Mouse (Mus musculus): ENCODE data around the gene Rab3ip. TPM values are rescaled to one million over a fixed set of nuclear protein-coding genes. Genes with fewer than 3 reads are reported as not detected.
A peak's percentile ranks its signal among the peaks of the same experiment; 100 is the strongest.

Rab3ip gene
- polyA plus RNA-seq, 2 experiments, result 6.6 to 7.4 TPM

DNA sequence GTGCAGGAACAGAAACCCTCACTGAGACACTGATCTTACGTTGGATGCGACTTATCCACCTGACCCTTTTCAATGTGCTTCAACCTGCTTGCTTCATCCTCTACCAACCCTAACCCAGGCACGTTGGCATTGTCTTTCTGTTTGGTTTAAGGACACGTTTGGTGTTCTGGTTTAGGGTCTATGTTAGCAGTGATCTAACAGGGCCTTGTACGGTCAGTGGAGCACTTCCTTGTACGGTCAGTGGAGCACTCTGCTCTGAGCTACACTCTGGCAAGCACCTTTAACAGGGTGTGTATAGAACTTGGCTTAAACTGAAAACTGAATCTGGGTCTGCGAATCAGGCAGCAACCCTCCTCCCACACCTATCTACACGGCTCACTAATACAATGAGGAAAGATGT is 35.3 kb downstream of the Rab3ip start:
- no peak overlapping the region for H3K4me3 ChIP-seq (ENCODE audit: insufficient read depth in 1 of 2, low read depth in 2 of 2, low read length in 2 of 2)
- TF ChIP-seq CTCF (IDR thresholded peaks at IDR 0.05; ENCODE audit: low read depth) (no peak), EP300 (IDR thresholded peaks at IDR 0.05; ENCODE audit: low read depth) (no peak)
- no peak for ATAC-seq (ENCODE audit: insufficient read depth)
- no peaks in the 10 kb centered on the region for H3K9me3 ChIP-seq (ENCODE audit: control insufficient read depth, low read length)
- no peaks in the 10 kb centered on the region for H3K36me3 ChIP-seq (replicated peaks; ENCODE audit: control insufficient read depth, insufficient read depth, low read depth)
- 80% methylated on average over 8 of the region's 8 CpGs for WGBS (ENCODE audit: insufficient replicate concordance)
- H3K9ac ChIP-seq (replicated peaks), result no peak overlapping the region
- DNase-seq (ENCODE audit: low read depth in 3 of 3, low spot score in 3 of 3), result no peak
- no peaks in the 10 kb centered on the region for H3K4me1 ChIP-seq (replicated peaks; ENCODE audit: control insufficient read depth in 2 of 2, insufficient read depth in 2 of 2, low read length in 1 of 2)
- no peak overlapping the region for H3K27ac ChIP-seq
- no peaks in the 10 kb centered on the region for H3K27me3 ChIP-seq (ENCODE audit: control insufficient read depth, insufficient read depth, low read length)
- no peak overlapping the region for H3K4me2 ChIP-seq (ENCODE audit: low read depth)

- H3K9me3 ChIP-seq (ENCODE audit: control insufficient read depth, low read length), result no peaks in the 10 kb centered on the region
- ATAC-seq (ENCODE audit: insufficient read depth), result no peak
- no peak overlapping the region for H3K9ac ChIP-seq (replicated peaks)
- 83% methylated on average over 9 of the region's 9 CpGs for WGBS (ENCODE audit: insufficient replicate concordance)
- H3K4me1 ChIP-seq (replicated peaks; ENCODE audit: control insufficient read depth in 2 of 2, insufficient read depth in 2 of 2, low read length in 1 of 2), result peaks cover 4 to 6% of the 10 kb centered on the region in 2 experiments; a peak in 3 of 4 replicates
- no peak overlapping the region for H3K27ac ChIP-seq
- H3K4me2 ChIP-seq (ENCODE audit: low read depth), result no peak overlapping the region
- H3K27me3 ChIP-seq (ENCODE audit: control insufficient read depth, insufficient read depth, low read length), result no peaks in the 10 kb centered on the region
- TF ChIP-seq EP300 (IDR thresholded peaks at IDR 0.05; ENCODE audit: low read depth) (no peak), CTCF (IDR thresholded peaks at IDR 0.05; ENCODE audit: low read depth) (no peak)
- DNase-seq (ENCODE audit: low read depth in 3 of 3, low spot score in 3 of 3), result no peak
- H3K4me3 ChIP-seq (ENCODE audit: insufficient read depth in 1 of 2, low read depth in 2 of 2, low read length in 2 of 2), result no peak overlapping the region
- no peaks in the 10 kb centered on the region; the same call in 1 of the 2 replicates for H3K36me3 ChIP-seq (replicated peaks; ENCODE audit: control insufficient read depth, insufficient read depth, low read depth)
Measured at GRCm38 (mm10) chr10:116914586-116914985, 36.0 kb downstream of the Rab3ip start.

DNA sequence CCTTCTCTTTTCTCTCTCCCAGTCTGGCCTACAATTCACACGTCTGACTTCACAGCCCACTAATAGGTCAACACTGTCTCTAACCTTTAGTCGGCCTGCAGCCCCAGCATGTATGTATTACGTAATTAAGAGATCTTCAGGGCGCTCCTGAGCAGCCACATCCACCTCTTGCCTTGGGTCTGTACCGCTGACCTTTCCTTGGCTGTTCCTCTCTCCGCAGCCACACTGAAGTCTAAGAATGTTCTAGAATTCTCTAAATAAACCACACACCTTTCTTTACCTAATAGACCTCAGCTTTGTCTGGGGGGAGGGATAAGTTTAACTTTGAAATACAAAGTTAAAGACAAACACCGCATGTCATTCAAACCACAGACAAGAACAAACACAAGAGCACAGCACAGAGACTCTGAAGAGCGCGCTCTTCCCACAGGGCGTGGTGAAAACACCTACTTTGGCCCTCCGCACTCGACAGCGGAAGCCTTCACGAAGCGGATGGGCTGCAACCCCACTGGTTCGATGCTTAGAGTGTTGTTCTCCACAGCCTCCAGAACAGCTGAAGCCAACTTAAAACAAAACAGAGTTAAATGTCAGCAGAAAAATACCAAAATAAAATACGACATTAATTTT is 36.8 kb downstream of the Rab3ip start:
- Histone ChIP-seq H3K27me3 (ENCODE audit: control insufficient read depth, insufficient read depth, low read length) (no peaks in the 10 kb centered on the region), H3K4me3 (ENCODE audit: insufficient read depth in 1 of 2, low read depth in 2 of 2, low read length in 2 of 2) (no peak overlapping the region), H3K36me3 (replicated peaks; ENCODE audit: control insufficient read depth, insufficient read depth, low read depth) (no peaks in the 10 kb centered on the region; the same call in 1 of the 2 replicates), H3K9me3 (ENCODE audit: control insufficient read depth, low read length) (no peaks in the 10 kb centered on the region), H3K27ac (no peak overlapping the region), H3K9ac (replicated peaks) (no peak overlapping the region), H3K4me1 (replicated peaks; ENCODE audit: control insufficient read depth in 2 of 2, insufficient read depth in 2 of 2, low read length in 1 of 2) (peaks cover 5 to 11% of the 10 kb centered on the region in 2 experiments; a peak in 3 of 4 replicates), H3K4me2 (ENCODE audit: low read depth) (no peak overlapping the region)
- DNase-seq (ENCODE audit: low read depth in 3 of 3, low spot score in 3 of 3), result no peak
- no peak for ATAC-seq (ENCODE audit: insufficient read depth)
- no peak for TF ChIP-seq EP300 (IDR thresholded peaks at IDR 0.05; ENCODE audit: low read depth)
- no peak for TF ChIP-seq CTCF (IDR thresholded peaks at IDR 0.05; ENCODE audit: low read depth)
- 84% methylated on average over 17 of the region's 17 CpGs for WGBS (ENCODE audit: insufficient replicate concordance)

DNA sequence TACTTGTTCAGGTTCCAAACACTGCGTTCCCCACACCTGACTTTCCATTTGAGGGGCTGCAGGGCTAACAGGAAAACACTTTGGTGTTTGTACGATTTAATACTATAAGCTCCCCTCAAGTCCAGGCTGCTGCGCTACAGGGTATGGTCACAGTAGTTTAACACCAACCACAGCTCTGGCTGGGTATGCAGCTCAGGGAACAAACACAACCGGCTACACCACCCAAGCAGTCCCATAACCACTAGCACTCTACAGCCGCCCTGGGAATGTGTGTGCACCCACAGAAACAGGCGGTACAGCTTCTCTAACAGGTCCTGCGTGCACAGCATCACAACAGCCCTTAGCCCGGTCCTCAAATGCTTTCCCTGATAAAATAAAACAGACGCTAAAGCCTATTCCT is 37.7 kb downstream of the Rab3ip start:
- TF ChIP-seq EP300 (IDR thresholded peaks at IDR 0.05; ENCODE audit: low read depth) (no peak), CTCF (IDR thresholded peaks at IDR 0.05; ENCODE audit: low read depth) (no peak)
- H3K27me3 ChIP-seq (ENCODE audit: control insufficient read depth, insufficient read depth, low read length), result no peaks in the 10 kb centered on the region
- peaks cover 5 to 14% of the 10 kb centered on the region in 2 experiments; a peak in 3 of 4 replicates for H3K4me1 ChIP-seq (replicated peaks; ENCODE audit: control insufficient read depth in 2 of 2, insufficient read depth in 2 of 2, low read length in 1 of 2)
- ATAC-seq (ENCODE audit: insufficient read depth), result no peak
- no peak overlapping the region for H3K9ac ChIP-seq (replicated peaks)
- no peaks in the 10 kb centered on the region; the same call in 1 of the 2 replicates for H3K36me3 ChIP-seq (replicated peaks; ENCODE audit: control insufficient read depth, insufficient read depth, low read depth)
- H3K9me3 ChIP-seq (ENCODE audit: control insufficient read depth, low read length), result no peaks in the 10 kb centered on the region
- H3K4me3 ChIP-seq (ENCODE audit: insufficient read depth in 1 of 2, low read depth in 2 of 2, low read length in 2 of 2), result no peak overlapping the region
- no peak overlapping the region for H3K27ac ChIP-seq
- DNase-seq (ENCODE audit: low read depth in 3 of 3, low spot score in 3 of 3), result no peak
- no peak overlapping the region for H3K4me2 ChIP-seq (ENCODE audit: low read depth)
- WGBS (ENCODE audit: insufficient replicate concordance), result 81% methylated on average over 9 of the region's 9 CpGs

DNA sequence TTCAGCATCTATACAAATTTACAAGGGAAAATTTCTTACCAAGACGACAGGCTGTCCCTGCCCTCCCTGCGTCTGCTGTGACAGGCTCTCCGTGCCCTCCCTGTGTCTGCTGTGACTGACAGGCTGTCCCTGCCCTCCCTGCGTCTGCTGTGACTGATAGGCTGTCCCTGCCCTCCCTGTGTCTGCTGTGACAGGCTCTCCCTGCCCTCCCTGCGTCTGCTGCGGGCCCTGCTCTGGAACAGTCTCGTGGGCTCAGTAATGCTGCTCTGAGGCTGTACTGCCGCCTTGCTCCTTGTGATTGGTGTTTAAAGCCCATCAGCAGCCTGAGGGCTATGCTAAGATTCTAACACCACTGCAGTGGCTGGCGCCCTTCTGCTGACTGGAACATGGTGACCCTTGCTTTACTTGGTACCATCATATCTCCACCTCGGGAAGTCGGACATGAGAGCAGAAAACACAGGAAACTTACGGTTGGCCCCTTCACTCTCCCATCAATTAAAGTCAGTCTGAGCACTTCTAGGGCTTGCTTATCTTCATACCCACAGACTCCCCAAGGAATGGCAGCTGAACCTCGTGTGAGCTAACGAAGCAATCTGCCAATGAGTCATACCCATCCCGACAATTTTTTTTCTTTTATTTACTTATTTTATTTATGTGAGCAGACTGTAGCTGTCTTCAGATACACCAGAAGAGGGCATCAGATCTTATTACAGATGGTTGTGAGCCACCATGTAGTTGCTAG is 41.5 kb downstream of the Rab3ip start:
- Histone ChIP-seq H3K4me2 (ENCODE audit: low read depth) (peak overlapping the region; percentile 55), H3K4me1 (replicated peaks; ENCODE audit: control insufficient read depth in 2 of 2, insufficient read depth in 2 of 2, low read length in 1 of 2) (peaks cover 5 to 18% of the 10 kb centered on the region in 2 experiments; a peak in 3 of 4 replicates), H3K36me3 (replicated peaks; ENCODE audit: control insufficient read depth, insufficient read depth, low read depth) (no peaks in the 10 kb centered on the region; the same call in none of the 2 replicates), H3K27ac (peak overlapping the region; percentile 85), H3K27me3 (ENCODE audit: control insufficient read depth, insufficient read depth, low read length) (no peaks in the 10 kb centered on the region), H3K9ac (replicated peaks) (peak overlapping the region; percentile 40; the same call in 1 of the 2 replicates), H3K4me3 (ENCODE audit: insufficient read depth in 1 of 2, low read depth in 2 of 2, low read length in 2 of 2) (peak overlapping the region; percentile 49 to 51), H3K9me3 (ENCODE audit: control insufficient read depth, low read length) (no peaks in the 10 kb centered on the region)
- peak; percentile 59 for TF ChIP-seq EP300 (IDR thresholded peaks at IDR 0.05; ENCODE audit: low read depth)
- TF ChIP-seq CTCF (IDR thresholded peaks at IDR 0.05; ENCODE audit: low read depth), result no peak
- ATAC-seq (ENCODE audit: insufficient read depth) (peak; percentile 99), DNase-seq (ENCODE audit: low read depth in 3 of 3, low spot score in 3 of 3) (peak; percentile 70 to 73 (median 72))
- WGBS (ENCODE audit: insufficient replicate concordance), result 35% methylated on average over 15 of the region's 15 CpGs
